Comparison of ENCODE assay signal across 9 mouse cellular contexts in genomic region chr12:106226776-106227562, GRCm38 (mm10).
DNase-seq lines count a peak whose midpoint lies in the region; ATAC-seq and TF ChIP-seq lines count a peak whose summit lies in the region.
"Had no signal": no experiment of that assay in that cellular context is flagged by ENCODE, and none has a peak within 500 bp of the region (broad histone marks: within the 10 kb centered on the region; RNA-seq: fewer than 3 reads in every experiment).

No protein-coding gene starts in this region.

- H3K9me3 ChIP-seq in heart, embryonic 10.5 days = no peaks in the 10 kb centered on the region
- no peaks in the 10 kb centered on the region for H3K9me3 ChIP-seq in ES-E14 (ENCODE audit: control insufficient read depth, insufficient read depth, low read depth, low read length)
- H3K9me3 ChIP-seq in forebrain, embryonic 14.5 days (replicated peaks; ENCODE audit: control insufficient read depth, low read length) = no peaks in the 10 kb centered on the region; the same call in 1 of the 2 replicates
- no peaks in the 10 kb centered on the region for H3K9me3 ChIP-seq in midbrain, embryonic 12.5 days

- H3K9ac ChIP-seq in ES-E14 (ENCODE audit: insufficient read depth, low read depth, low read length, poor library complexity, severe bottlenecking) = peak overlapping the region; percentile 44; the same call in 1 of the 2 replicates
- peak overlapping the region; percentile 47; the same call in 1 of the 2 replicates for H3K9ac ChIP-seq in forebrain, embryonic 14.5 days (ENCODE audit: low read length)
- H3K9ac ChIP-seq in midbrain, embryonic 12.5 days (replicated peaks) = 0 out of 2 replicates have a peak overlapping the region, but pooled peaks have one; percentile 34

- H3K4me2 ChIP-seq in forebrain, embryonic 14.5 days (ENCODE audit: low read length) = peak overlapping the region; percentile 41
- H3K4me2 ChIP-seq in midbrain, embryonic 12.5 days (replicated peaks) = peak overlapping the region; percentile 38

- H3K4me1 ChIP-seq in heart, embryonic 10.5 days = peaks cover 3% of the 10 kb centered on the region; the same call in 1 of the 2 replicates
- H3K4me1 ChIP-seq in ES-E14 (ENCODE audit: control insufficient read depth in 2 of 2, insufficient read depth in 2 of 2, low read length in 2 of 2, poor library complexity in 1 of 2) = peaks cover 3 to 10% of the 10 kb centered on the region in 2 experiments; a peak in 1 of 4 replicates
- H3K4me1 ChIP-seq in forebrain, embryonic 14.5 days (ENCODE audit: control insufficient read depth, insufficient read depth, low read length) = peaks cover 17% of the 10 kb centered on the region
- peaks cover 21% of the 10 kb centered on the region for H3K4me1 ChIP-seq in midbrain, embryonic 12.5 days

- ATAC-seq in forebrain, embryonic 14.5 days = peak; percentile 52; the same call in 1 of the 2 replicates
- peak; percentile 49 for ATAC-seq in midbrain, embryonic 12.5 days (ENCODE audit: low FRiP score, low read depth)

- WGBS in heart, embryonic 10.5 days = 29% methylated on average over 25 of the region's 25 CpGs
- 4% methylated on average over 25 of the region's 25 CpGs for WGBS in forebrain, embryonic 14.5 days
- WGBS in midbrain, embryonic 12.5 days = 12% methylated on average over 25 of the region's 25 CpGs

- DNase-seq in heart, embryonic 10.5 days (ENCODE audit: low spot score) = no peak
- no peak for DNase-seq in heart, adult 9 months (ENCODE audit: low spot score in 2 of 2)
- no peak for DNase-seq in ES-E14 (ENCODE audit: low read depth, low spot score)
- peak; percentile 70 for DNase-seq in forebrain, embryonic 14.5 days (ENCODE audit: low spot score)
- DNase-seq in cerebellum, adult 9-10 months = no peak
- DNase-seq in left cerebral cortex, postnatal 4 days = no peak
- DNase-seq in ovary, adult 18-20 months (ENCODE audit: low spot score) = no peak
- DNase-seq: lung, adult 2 months had no signal

- intact Hi-C loops in left cerebral cortex, postnatal 4 days (cut with DNase I) = no loop called here

- H3K27ac ChIP-seq in heart, embryonic 10.5 days = no peak overlapping the region; the same call in 1 of the 2 replicates
- peak overlapping the region; percentile 2; the same call in 1 of the 2 replicates for H3K27ac ChIP-seq in ES-E14 (ENCODE audit: insufficient read depth, low read depth, low read length, poor library complexity, severe bottlenecking)
- H3K27ac ChIP-seq in forebrain, embryonic 14.5 days (ENCODE audit: low read depth, low read length) = peak overlapping the region; percentile 30; the same call in 1 of the 2 replicates
- 0 out of 2 replicates have a peak overlapping the region, but pooled peaks have one; percentile 2 for H3K27ac ChIP-seq in midbrain, embryonic 12.5 days (replicated peaks)

- no peaks in the 10 kb centered on the region for H3K36me3 ChIP-seq in heart, embryonic 10.5 days
- no peaks in the 10 kb centered on the region for H3K36me3 ChIP-seq in ES-E14 (ENCODE audit: control insufficient read depth, insufficient read depth, low read length, poor library complexity, severe bottlenecking)
- H3K36me3 ChIP-seq in forebrain, embryonic 14.5 days (ENCODE audit: control insufficient read depth, insufficient read depth, low read length) = no peaks in the 10 kb centered on the region
- H3K36me3 ChIP-seq in midbrain, embryonic 12.5 days = no peaks in the 10 kb centered on the region

- peaks cover 9% of the 10 kb centered on the region; the same call in 1 of the 2 replicates for H3K27me3 ChIP-seq in heart, embryonic 10.5 days (ENCODE audit: insufficient read depth, poor library complexity, severe bottlenecking)
- H3K27me3 ChIP-seq in forebrain, embryonic 14.5 days (replicated peaks; ENCODE audit: control insufficient read depth, insufficient read depth, low read length) = no peaks in the 10 kb centered on the region
- H3K27me3 ChIP-seq in midbrain, embryonic 12.5 days = peaks cover 22% of the 10 kb centered on the region

- in situ Hi-C loops in ES-E14 (cut with MboI; ENCODE audit: low sequenced_read_pairs in 2 of 2, unreplicated experiment in 2 of 2) = no loop called here

- peak overlapping the region; percentile 27; the same call in 1 of the 2 replicates for H3K4me3 ChIP-seq in heart, embryonic 10.5 days
- H3K4me3 ChIP-seq in ES-E14 (ENCODE audit: insufficient read depth in 1 of 2, low read depth in 1 of 2, low read length in 2 of 2, poor library complexity in 1 of 2, severe bottlenecking in 1 of 2) = 0 out of 4 replicates have a peak overlapping the region, but pooled peaks of 1 of the 2 experiments have one; percentile 6
- peak overlapping the region; percentile 7; the same call in 1 of the 2 replicates for H3K4me3 ChIP-seq in forebrain, embryonic 14.5 days (ENCODE audit: low read depth, low read length)
- H3K4me3 ChIP-seq in midbrain, embryonic 12.5 days = no peak overlapping the region

TF ChIP-seq in ES-E14, 5 proteins besides CTCF, POLR2A, EP300 and RAD21:
- TF ChIP-seq ZNF384 (IDR thresholded peaks at IDR 0.05; ENCODE audit: low read depth, low read length) = no peak
- no peak for TF ChIP-seq CHD2 (IDR thresholded peaks at IDR 0.05; ENCODE audit: low read depth, low read length)
- TF ChIP-seq MAFK (IDR thresholded peaks at IDR 0.05; ENCODE audit: insufficient read depth, low read depth, low read length) = no peak
- TF ChIP-seq HCFC1 (IDR thresholded peaks at IDR 0.05; ENCODE audit: borderline replicate concordance, insufficient read depth, low read length) = no peak
- no peak for TF ChIP-seq ZC3H11A (IDR thresholded peaks at IDR 0.05; ENCODE audit: borderline replicate concordance, low read depth, low read length)
